Mouse (Mus musculus) liver, adult 2 months (tissue): ENCODE data around the gene Zfp827.

ENCODE experiments used
- CTCF ChIP-seq: fragments of 200-500 bp; IDR thresholded peaks from 2 replicates; pipeline ENCODE4 v1.5.1; 2011; ENCODE audit warnings: low read depth, low read length, control low read depth
- POLR2A ChIP-seq: fragments of 200-500 bp; IDR thresholded peaks from 2 replicates; pipeline ENCODE4 v1.6.1; 2011; ENCODE audit warnings: low read length, control low read depth; ENCODE audit not compliant: insufficient read depth; ENCODE audit errors: extremely low read depth

- no peak for TF ChIP-seq CTCF
- no peak for TF ChIP-seq POLR2A
Observed at GRCm38 (mm10) chr8:79222106-79222751, 194.0 kb downstream of the Zfp827 start.
